Mouse (Mus musculus) E14TG2a.4 (cell line): Measurements from ENCODE around the gene Arhgap6.

Experiments
- CTCF ChIP-seq: conservative IDR thresholded peaks from 2 replicates; pipeline ENCODE4 v1.5.1; 2014; ENCODE audit warnings: low read length
- POU5F1 ChIP-seq: IDR thresholded peaks from 2 replicates; pipeline ENCODE4 v1.6.1; 2014; ENCODE audit warnings: low read length, borderline replicate concordance

- TF ChIP-seq CTCF (no peak), POU5F1 (no peak)
Observed at GRCm38 (mm10) chrX:169081609-169082008, 286.7 kb downstream of the Arhgap6 start.
